Mouse (Mus musculus): ENCODE measurements at regions not wholly inside any gene's neighbourhood (a gene's known extent, or its start where the extent isn't known, plus 50 kb on each side); places are given as distances from the start of the nearest gene placed in this dataset.

DNA sequence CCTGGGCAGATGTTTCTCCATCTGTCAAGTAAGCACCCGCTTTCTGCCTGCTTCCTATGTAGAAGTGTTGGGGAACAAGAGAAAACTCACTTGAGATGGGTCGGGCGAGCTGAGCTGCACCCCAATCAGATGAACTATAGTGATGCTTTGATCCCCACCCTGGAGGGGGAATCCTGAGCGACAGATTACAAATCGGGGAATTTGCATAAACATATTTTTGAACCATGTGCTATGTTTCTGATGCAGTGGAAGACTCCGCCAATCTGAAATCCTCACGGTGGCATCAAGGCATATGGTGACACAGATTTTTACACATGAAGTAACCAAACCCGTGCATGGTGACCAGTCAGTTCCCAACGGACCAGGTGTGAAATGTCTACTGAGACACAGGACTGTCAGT is 231.4 kb upstream of the Chd6 start:
- DNase-seq (ENCODE audit: low spot score in 2 of 2) = no peak

DNA sequence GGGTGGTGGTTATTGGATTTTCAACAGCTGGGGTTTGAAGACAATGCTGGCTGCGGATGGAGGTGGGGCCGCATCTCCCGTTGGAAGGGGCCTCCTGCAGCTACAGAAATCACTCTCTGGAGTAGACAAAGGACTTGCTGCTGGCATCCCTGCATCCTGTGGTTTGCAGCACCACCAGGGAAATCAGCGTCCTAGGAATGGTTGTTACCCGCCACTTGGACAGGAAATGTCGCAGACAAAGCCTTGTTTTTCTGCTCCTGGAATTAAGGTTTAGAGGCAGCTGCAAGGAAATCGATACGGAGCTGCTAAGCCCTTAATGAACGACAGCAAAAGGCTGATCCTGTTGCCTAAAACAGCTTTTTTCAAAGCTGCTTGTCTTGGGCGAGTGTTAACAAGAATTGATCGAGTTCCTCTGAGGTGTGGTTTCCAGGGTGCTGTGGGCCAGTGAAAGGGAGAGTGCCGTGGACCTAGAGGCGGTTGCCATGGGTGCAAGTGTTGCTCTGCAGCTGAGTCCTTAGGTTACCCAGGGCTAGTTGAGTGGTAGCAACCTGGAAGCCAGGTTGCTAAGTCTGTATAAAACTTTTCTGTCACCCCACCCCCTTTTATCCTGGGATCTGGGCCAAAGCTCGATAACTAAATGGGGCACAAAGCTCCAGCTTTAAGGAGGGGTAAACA is 230.6 kb upstream of the Chd6 start:
- DNase-seq (ENCODE audit: low spot score in 2 of 2) = no peak

DNA sequence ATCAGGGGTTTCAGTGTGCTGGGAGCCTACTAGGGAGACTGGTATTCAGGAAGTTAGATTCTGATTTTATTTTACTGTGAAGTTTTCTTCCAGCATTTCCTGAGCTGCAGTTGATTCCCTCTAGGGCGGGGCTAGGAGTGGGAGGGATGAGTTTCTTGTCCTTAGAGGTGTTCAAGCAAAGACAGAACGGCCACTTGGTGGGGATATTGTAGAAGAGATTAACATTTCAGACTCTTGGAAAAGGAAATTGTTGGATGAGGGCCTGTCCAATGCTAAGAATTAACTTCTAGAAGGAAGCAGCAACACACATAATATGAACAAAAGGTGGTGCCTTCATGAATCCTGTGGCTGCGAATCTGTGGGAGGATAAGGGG is 230.1 kb upstream of the Chd6 start:
- DNase-seq (ENCODE audit: low spot score in 2 of 2) = no peak

DNA sequence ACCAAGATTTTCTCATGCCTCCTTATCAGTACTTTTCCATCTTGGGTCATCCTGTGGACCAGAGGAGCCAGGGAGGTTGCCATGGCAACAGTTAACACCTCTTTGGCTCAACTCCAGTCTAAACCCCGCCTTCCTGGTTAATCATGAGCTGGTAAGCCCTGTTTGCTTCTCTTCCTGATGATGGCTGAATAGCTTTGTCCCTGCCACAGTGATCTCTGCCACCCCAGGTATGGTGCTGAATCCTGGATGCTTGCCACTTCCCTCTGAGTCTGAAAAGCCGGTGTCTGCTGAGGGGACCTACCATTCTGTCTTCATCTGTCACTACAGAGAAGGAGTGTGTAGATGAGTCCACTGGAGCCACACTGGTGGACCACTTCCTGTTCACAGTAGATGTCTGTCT is 223.8 kb upstream of the Chd6 start:
- no peak for DNase-seq (ENCODE audit: low spot score in 2 of 2)

DNA sequence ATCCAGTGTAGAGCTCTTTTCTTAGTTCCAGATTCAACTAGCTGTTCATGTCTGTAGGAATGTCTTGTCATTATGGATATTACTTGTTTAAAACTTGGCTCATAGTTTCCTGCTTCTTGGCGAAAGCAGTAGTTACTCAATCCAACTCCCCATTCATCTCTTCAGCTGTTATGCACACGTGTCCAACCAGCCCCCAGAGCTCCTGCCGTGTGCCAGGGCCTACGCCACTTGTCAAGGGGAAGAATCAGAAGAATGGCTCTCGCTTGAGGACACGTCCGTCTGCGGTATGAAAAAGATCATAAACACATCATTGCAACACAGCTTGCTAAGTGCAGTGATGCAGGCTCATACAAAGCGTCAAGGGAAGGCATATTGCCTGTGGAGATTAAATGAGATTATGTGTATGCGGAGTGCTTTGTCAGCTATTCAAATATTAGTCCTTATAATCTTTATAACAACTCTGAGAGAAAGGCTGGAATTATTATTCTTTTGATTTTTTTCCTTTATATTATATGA is 223.0 kb upstream of the Chd6 start:
- no peak for DNase-seq (ENCODE audit: low spot score in 2 of 2)

DNA sequence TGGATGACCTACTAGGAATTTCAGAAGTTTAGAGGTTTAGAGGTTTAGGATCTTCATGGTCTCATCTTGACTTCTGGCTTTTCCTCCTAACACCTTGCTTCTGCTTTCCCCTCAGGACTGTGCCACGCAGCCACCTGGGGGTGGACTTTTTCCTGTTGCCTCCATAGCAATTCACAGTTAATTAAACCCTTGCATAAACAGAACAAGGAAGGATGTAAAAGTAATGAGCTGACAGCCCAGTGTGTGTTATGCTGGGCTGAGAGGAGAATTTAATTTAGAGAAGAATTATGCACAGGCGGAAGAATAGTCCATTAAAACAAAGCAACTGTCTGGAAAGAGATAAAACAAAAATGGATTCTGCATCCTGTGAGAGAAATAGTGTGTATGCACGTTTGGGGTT is 193.9 kb upstream of the Chd6 start:
- no peak for DNase-seq (ENCODE audit: low spot score in 2 of 2)

DNA sequence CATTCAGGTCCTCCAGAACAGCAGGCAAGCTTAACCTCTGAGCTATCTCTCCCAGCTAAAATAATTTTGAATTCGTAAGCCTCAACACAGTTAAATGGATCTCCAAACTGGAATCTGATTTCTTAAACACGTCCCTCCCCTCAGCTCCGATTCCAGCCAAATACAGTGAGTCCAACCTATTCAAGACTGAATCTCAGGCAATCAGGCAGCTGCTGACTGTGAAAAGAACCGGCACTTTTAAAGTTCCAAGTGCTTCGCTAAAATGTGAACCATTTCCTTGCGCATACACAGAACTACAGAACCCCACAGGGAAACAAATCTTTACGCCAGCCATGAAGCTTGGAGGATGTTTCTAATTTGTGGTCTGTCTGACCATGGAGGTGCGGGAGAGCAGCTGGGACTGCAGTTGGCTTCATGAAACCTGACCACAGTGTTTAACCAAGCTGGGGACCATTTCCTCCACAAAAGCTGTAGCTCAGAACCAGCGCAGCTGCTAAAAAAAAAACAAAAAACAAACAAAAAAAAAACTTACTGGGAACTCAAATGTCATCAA is 160.1 kb upstream of the Chd6 start:
- DNase-seq (ENCODE audit: low spot score in 2 of 2) = no peak

DNA sequence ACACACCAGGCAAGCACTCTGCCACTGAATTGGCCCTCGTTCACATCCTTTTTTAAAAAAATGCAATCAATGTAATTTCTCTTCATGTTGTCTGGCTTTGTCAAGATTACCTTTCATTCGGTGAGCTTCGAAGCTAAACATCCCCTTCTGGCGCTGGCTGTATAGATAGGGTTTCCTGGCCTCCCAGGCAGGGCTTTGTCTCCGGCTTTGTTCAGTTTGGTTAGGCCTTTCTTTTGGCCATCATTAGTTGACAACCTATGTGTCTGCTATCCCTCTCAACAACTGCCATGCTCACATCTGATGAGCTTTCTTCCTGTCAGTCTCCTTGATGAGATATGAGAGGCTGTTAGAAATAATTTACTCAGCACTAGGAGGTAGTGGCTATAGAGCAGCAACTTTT is 157.6 kb upstream of the Chd6 start:
- DNase-seq (ENCODE audit: low spot score in 2 of 2) = no peak

DNA sequence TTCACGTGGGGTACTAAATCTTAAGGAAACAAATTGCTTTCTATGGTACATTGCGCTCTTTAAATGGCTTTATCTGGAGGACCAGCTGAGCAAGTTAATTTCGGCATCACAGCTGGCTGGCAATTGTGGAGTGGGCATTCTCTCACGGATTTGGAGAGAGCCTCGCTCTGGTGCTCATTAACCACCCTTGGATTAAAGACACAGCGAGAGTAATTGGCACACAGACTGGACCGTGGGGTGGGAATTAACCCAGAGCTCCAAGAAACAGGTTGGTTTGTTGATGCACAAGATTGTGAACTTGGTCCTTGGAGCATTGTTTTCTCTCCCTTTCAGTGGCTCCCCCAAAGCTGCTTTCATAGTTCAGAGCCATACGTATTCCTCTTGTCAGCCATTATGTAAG is 156.3 kb upstream of the Chd6 start:
- no peak for DNase-seq (ENCODE audit: low spot score in 2 of 2)

DNA sequence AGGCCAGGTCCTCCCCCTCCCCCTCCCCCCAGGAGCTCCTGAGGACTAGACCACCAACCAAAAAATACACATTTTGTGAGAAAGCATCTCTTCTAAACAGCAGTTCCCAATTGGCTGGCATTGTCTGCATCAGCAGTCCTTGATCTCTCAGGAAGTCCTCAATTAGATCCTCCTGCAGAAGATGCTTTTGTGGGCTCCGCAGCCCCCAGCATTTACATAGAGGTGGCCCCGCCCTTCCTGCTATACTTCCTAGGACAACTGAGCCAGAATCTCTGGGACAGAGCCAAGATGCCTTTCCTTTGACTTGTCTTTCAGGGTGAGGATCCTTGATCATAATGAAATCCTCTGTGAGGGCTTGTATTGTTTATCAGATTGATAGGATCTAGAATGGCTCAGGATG is 143.9 kb upstream of the Chd6 start:
- no peak for DNase-seq (ENCODE audit: low spot score in 2 of 2)

DNA sequence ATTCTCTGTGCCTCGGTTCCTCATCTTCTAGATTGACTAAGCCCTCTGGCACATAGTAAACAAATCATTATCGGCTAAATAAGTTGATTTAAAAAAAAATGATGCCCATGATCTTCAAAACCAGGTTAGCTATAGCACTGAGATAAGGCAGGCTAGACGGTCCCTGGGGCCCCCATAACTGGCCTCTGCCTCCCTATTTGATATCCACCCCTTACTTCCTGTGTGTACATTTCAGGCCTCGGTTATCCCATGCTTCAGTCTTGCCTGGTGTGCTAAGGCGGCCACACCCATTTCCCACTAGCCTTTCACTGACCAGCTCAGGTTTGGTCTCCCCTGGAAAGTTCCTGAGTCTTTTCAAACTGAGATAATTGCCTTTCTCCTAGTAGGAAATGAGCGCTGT is 132.8 kb upstream of the Chd6 start:
- DNase-seq (ENCODE audit: low spot score in 2 of 2) = no peak

DNA sequence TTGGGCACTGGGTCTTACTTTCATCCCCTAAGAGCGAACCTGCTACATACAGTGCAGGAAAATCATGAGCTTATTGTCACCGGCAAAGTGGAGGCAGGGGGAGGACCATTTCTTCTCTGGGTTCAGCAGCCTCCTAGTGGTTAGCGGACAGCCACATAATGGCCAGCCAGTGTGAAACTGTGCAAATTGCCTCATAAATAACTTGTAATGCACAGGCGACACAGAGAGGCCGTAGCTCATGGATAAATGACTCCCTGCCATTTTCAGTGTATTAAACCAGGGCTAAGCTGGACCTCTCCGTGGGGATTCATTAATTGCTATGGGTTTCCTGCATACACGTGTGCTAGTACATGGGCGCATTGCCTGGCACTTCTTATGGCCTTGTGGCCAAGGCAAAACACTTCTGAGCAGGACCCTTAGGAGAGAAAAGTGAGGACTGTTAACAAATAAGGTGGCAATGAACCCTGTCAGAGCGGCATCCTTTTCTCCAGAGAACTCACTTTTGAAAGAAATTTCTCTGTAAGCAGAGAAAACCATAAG is 128.5 kb upstream of the Chd6 start:
- DNase-seq (ENCODE audit: low spot score in 2 of 2) = no peak

DNA sequence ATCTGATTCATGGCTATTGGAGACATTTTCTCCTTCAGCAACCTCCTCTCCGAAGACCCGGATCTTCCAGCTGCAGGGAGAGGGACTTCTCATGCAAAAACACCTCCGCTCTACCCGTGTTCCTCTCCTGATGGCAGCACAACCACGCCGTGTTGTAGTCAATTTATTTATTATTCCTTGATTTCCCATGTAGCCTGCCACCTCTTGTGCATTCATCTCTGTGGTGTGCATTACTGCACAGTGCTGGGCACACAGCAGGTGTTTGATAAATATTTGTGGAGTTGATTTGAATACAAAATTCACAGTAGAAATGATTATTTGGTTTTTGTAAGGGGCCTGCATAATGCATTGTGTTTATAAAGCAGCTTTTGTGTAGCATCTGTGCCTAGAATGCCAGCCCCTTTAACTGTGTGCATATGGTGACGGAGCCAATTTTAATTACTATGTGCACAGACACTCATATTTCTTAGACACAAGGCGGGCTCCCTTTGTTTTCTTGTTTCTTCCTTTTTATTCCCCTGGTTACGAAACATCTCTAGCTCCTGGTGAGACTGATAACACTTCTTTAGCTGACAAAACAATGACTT is 124.4 kb upstream of the Chd6 start:
- no peak for DNase-seq (ENCODE audit: low spot score in 2 of 2)

DNA sequence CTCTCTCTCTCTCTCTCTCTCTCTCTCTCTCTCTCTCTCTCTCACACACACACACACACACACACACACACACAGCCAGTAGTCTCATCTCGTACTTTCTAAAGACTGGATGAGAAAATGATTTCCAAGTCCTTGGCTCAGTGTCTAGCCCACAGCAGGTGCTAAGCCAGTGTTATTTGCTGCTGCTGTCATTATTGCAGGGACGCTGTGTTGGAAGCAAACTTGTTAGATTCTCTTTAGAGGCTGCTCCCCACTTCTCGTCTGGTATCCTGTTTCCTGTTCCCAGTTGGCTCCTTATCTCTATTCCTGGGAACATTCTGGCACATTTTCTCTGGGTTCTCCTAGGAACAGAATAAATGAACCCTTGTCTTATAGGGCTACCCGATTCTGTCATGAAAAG is 122.5 kb upstream of the Chd6 start:
- no peak for DNase-seq (ENCODE audit: low spot score in 2 of 2)

DNA sequence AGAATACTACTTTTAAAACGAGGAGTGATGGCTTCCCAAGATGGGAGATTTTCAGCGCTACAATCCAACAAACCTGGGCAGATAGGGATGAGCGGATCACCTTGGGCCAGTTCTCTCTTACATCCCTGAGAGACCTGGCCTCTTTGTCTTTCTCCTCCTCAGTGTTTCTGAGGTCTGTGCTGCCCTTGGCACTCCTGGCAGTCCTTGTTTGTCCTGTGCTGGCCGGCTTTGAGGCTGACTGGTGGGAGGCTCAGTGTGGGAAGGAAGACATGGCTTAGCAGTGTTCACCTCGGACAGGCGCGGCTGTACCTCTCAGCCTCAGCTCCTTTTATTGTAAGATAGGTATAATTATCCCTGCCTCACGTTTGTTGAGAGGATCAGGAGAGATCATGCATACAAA is 106.9 kb upstream of the Chd6 start:
- DNase-seq (ENCODE audit: low spot score in 2 of 2) = no peak

DNA sequence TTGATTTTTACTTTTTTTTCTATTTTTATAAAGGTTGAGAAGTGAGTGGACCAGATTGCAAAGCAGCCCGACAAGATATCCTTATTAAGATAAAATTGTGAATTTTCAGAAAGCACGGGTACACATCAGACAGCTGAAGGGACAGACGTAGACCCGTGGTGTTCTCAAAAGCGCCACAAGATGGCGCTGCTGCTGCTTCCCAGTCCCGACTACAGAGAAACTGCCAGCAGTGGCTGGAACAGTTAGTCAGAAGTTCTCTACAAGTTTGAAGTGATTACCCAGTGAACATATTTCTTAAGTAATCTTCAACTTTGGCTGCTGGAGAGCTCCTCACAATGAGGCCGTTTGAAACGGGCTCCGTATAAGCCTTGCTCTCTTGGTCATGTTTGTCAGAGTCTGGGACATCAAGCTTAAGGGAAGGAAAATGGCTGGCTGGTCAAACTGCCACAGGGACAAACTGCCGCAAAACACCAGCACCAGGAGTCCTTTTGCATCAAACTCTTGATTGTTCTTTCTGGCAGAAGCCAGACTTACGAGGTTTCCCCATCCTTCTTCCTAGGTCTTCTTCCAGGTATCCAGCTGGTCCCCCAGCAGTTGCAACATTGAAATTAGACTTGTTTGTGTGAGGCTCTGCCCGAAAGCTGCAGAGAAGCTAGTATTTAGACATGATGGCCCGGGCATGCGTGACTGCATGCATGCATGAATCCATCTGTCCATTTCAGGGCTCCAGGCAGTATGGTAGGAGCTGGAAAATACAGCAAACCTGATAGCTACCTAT is 106.0 kb upstream of the Chd6 start:
- peak; percentile 81 for DNase-seq (ENCODE audit: low spot score in 2 of 2)

DNA sequence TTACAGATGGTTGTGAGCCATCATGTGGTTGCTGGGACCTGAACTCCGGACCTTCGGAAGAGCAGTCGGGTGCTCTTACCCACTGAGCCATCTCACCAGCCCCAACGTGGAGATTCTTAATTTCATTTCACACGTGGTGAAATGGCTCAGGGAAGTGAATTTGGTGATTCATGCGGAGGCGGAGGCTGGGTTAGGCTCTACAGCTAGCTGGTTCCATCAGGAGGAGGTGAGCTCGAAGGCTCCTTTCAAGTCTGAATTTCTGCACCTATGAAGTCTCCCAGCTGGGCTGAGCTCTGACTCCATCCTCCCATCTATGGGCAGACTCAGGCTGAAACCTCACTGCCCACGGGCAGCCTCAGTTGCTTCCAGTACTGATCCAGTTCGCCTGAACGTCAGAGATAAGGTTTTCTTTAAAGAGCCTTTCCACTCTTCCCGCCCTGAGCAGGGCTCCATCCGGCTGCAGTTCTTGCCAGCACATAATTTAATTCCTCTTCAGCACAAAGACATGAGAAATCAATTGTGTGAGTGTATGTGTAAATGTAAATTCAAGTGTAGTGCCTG is 103.5 kb upstream of the Chd6 start:
- DNase-seq (ENCODE audit: low spot score in 2 of 2) = no peak

DNA sequence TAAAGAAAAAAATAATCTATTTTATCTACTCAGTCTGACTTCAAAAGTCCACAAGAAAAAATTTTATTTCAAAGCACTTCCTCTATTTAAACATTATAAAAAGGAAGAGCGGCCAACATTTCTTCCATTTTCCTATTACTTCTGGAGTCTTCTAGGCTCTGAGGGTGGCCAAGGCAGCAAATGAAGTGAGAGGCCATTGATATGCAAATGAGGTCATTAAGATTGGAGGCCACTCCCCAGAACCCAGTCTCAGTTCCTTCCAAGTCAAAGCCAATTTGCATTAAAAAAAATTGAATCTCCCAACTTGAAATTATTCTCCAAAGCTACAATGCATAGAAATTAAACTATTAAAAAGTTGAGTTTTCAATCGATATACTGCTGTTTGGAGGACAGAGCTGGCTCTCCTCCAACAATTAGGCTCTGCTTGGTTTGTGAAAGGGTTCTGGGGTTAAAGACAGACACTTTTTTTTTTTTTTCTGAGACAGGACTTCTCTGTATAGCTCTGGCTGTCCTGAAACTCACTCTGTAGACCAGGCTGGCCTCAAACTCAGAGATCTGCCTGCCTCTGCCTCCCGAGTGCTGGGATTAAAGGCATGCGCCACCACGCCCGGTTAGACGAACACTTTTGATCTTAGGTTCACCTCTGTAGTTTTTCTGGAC is 88.0 kb upstream of the Chd6 start:
- DNase-seq (ENCODE audit: low spot score in 2 of 2) = no peak

DNA sequence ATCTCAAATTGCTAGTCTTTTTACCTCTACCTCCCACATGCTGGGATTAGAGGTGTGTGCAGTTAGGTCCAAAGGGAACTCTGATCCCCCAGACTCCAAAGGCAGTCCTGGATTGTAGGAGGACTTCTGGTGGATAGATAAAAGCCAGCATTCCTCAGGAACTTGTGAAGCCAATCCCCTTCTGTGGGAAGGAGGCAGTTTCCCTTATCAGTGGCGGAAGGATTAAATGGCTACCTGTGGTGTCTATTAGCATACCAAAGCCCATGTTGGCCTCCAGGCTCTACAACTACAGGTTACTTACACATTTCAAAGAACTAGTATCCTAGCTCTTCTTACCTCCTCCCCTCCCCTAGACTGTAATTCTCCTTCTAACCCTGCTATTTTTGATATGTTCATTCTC is 78.6 kb upstream of the Chd6 start:
- DNase-seq (ENCODE audit: low spot score in 2 of 2) = no peak

DNA sequence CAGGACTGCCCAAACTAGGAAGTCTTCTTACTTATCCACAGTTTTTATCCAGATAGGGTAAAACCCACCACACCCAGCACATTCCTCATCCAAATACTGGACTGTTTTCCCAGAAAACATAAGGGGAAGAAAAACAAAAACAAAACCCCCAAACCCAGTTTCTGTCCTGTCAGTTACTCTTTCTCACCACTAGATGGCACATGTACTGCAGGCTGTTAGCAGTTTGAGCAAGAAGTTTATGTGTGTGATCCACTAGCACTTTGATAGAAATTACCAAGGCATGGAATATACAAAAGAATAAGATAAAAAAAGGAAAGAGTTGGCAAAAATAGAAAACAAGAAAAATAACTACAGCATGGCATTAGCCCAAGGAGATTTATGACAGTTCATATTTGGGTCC is 76.2 kb upstream of the Chd6 start:
- DNase-seq (ENCODE audit: low spot score in 2 of 2) = no peak

DNA sequence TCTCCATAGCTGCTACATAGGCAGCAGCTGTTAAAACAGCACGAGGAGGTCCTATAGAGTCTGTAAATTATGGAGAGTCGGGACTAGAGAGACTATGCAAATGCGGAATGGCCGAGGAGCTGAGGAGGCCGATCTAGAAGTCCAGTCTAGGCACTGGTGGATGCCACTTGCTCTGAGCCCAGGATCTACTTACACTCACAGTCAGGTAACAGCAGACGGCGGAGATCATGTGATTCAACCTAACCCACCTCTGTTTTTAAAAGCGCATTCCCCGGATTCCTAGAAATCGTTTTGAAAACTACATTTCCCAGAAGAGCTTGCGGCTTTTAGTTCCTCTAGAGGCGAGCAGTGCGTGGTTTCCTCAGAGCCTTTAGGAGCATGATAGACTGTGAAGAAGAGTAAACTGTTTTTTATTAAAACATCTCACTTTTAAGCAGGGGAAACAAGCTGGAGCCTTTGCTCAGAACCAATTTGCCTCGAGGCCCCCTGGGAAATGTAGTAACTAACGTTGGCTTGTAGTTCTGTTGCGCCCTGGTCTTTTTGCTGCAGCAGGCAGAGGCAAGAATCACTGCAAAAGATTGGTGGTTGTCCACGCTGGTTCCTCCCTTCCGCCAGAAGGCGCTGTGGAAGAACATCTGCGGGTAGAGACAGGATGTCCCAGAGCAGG is 68.6 kb upstream of the Chd6 start:
- DNase-seq (ENCODE audit: low spot score in 2 of 2) = peak; percentile 62 to 73
